Mouse (Mus musculus): Measurements from ENCODE around the gene Cog2. TPM values are rescaled to one million over a fixed set of nuclear protein-coding genes. Genes with fewer than 3 reads are reported as not detected.

Cog2 gene
- polyA plus RNA-seq, 1 experiment = not detected

- Histone ChIP-seq H3K4me3 (ENCODE audit: insufficient read depth, low read depth, low read length) (no peak overlapping the region), H3K27ac (ENCODE audit: insufficient read depth, low read depth, low read length) (peak overlapping the region; percentile 34), H3K4me1 (ENCODE audit: control insufficient read depth, insufficient read depth, low read length) (peaks cover 8% of the 10 kb centered on the region)
- no peak for TF ChIP-seq POLR2A (IDR thresholded peaks at IDR 0.05; ENCODE audit: insufficient read depth, low read depth, low read length)
- TF ChIP-seq CTCF (IDR thresholded peaks at IDR 0.05; ENCODE audit: insufficient read depth, low read depth, low read length) = no peak
- WGBS = 55% methylated on average over 8 of the region's 8 CpGs
Observed at GRCm38 (mm10) chr8:124507572-124508320, 12.8 kb upstream of the Cog2 start.

- TF ChIP-seq CTCF (IDR thresholded peaks at IDR 0.05; ENCODE audit: insufficient read depth, low read depth, low read length) (no peak), POLR2A (IDR thresholded peaks at IDR 0.05; ENCODE audit: insufficient read depth, low read depth, low read length) (no peak)
- no peak overlapping the region for H3K4me3 ChIP-seq (ENCODE audit: insufficient read depth, low read depth, low read length)
- peaks cover 8% of the 10 kb centered on the region for H3K4me1 ChIP-seq (ENCODE audit: control insufficient read depth, insufficient read depth, low read length)
- H3K27ac ChIP-seq (ENCODE audit: insufficient read depth, low read depth, low read length) = peak overlapping the region; percentile 34; the same call in 1 of the 2 replicates
- WGBS = 60% methylated on average over 6 of the region's 6 CpGs
Observed at GRCm38 (mm10) chr8:124508321-124508695, 12.3 kb upstream of the Cog2 start.

- TF ChIP-seq POLR2A (IDR thresholded peaks at IDR 0.05; ENCODE audit: insufficient read depth, low read depth, low read length) (no peak), CTCF (IDR thresholded peaks at IDR 0.05; ENCODE audit: insufficient read depth, low read depth, low read length) (no peak)
- peak overlapping the region; percentile 5; the same call in 1 of the 2 replicates for H3K27ac ChIP-seq (ENCODE audit: insufficient read depth, low read depth, low read length)
- H3K4me1 ChIP-seq (ENCODE audit: control insufficient read depth, insufficient read depth, low read length) = peaks cover 8% of the 10 kb centered on the region
- WGBS = 64% methylated on average over 3 of the region's 3 CpGs
- H3K4me3 ChIP-seq (ENCODE audit: insufficient read depth, low read depth, low read length) = no peak overlapping the region
Observed at GRCm38 (mm10) chr8:124509156-124509555, 11.4 kb upstream of the Cog2 start.

- WGBS = 54% methylated on average over 3 of the region's 3 CpGs
- Histone ChIP-seq H3K4me3 (ENCODE audit: insufficient read depth, low read depth, low read length) (no peak overlapping the region), H3K27ac (ENCODE audit: insufficient read depth, low read depth, low read length) (no peak overlapping the region), H3K4me1 (ENCODE audit: control insufficient read depth, insufficient read depth, low read length) (peaks cover 6% of the 10 kb centered on the region)
- TF ChIP-seq CTCF (IDR thresholded peaks at IDR 0.05; ENCODE audit: insufficient read depth, low read depth, low read length) = no peak
Observed at GRCm38 (mm10) chr8:124516039-124516438, 4.5 kb upstream of the Cog2 start.

- H3K4me1 ChIP-seq (ENCODE audit: control insufficient read depth, insufficient read depth, low read length) = peaks cover 6% of the 10 kb centered on the region
- TF ChIP-seq POLR2A (IDR thresholded peaks at IDR 0.05; ENCODE audit: insufficient read depth, low read depth, low read length) (no peak), CTCF (IDR thresholded peaks at IDR 0.05; ENCODE audit: insufficient read depth, low read depth, low read length) (no peak)
- H3K4me3 ChIP-seq (ENCODE audit: insufficient read depth, low read depth, low read length) = no peak overlapping the region
- no peak overlapping the region; the same call in 1 of the 2 replicates for H3K27ac ChIP-seq (ENCODE audit: insufficient read depth, low read depth, low read length)
- 46% methylated on average over 6 of the region's 6 CpGs for WGBS
Observed at GRCm38 (mm10) chr8:124516525-124516924, 4.0 kb upstream of the Cog2 start.

GRCm38 (mm10) chr8:124517142-124517541 lies 3.4 kb upstream of the Cog2 start:
- 53% methylated on average over 6 of the region's 6 CpGs for WGBS
- peaks cover 11% of the 10 kb centered on the region for H3K4me1 ChIP-seq (ENCODE audit: control insufficient read depth, insufficient read depth, low read length)
- TF ChIP-seq CTCF (IDR thresholded peaks at IDR 0.05; ENCODE audit: insufficient read depth, low read depth, low read length) (no peak), POLR2A (IDR thresholded peaks at IDR 0.05; ENCODE audit: insufficient read depth, low read depth, low read length) (no peak)
- no peak overlapping the region; the same call in 1 of the 2 replicates for H3K27ac ChIP-seq (ENCODE audit: insufficient read depth, low read depth, low read length)
- no peak overlapping the region for H3K4me3 ChIP-seq (ENCODE audit: insufficient read depth, low read depth, low read length)

- H3K27ac ChIP-seq (ENCODE audit: insufficient read depth, low read depth, low read length) = no peak overlapping the region
- peak overlapping the region; percentile 5; the same call in 1 of the 2 replicates for H3K4me3 ChIP-seq (ENCODE audit: insufficient read depth, low read depth, low read length)
- 89% methylated on average over 6 of the region's 6 CpGs for WGBS
Observed at GRCm38 (mm10) chr8:124521946-124522345, 1.4 kb downstream of the Cog2 start.

GRCm38 (mm10) chr8:124526261-124526660 lies 5.7 kb downstream of the Cog2 start:
- no peak for TF ChIP-seq CTCF (IDR thresholded peaks at IDR 0.05; ENCODE audit: insufficient read depth, low read depth, low read length)
- TF ChIP-seq POLR2A (IDR thresholded peaks at IDR 0.05; ENCODE audit: insufficient read depth, low read depth, low read length) = no peak
- no peak overlapping the region for H3K4me3 ChIP-seq (ENCODE audit: insufficient read depth, low read depth, low read length)
- H3K27ac ChIP-seq (ENCODE audit: insufficient read depth, low read depth, low read length) = no peak overlapping the region
- WGBS = 85% methylated on average over 11 of the region's 11 CpGs
- H3K4me1 ChIP-seq (ENCODE audit: control insufficient read depth, insufficient read depth, low read length) = peaks cover 32% of the 10 kb centered on the region

More at GRCm38 (mm10) chr8:124521946-124522345, 1.4 kb downstream of the Cog2 start:
- peaks cover 20% of the 10 kb centered on the region for H3K4me1 ChIP-seq (ENCODE audit: control insufficient read depth, insufficient read depth, low read length)
- TF ChIP-seq CTCF (IDR thresholded peaks at IDR 0.05; ENCODE audit: insufficient read depth, low read depth, low read length) (no peak), POLR2A (IDR thresholded peaks at IDR 0.05; ENCODE audit: insufficient read depth, low read depth, low read length) (no peak)

GRCm38 (mm10) chr8:124530076-124530475 lies 9.5 kb downstream of the Cog2 start:
- no peak for TF ChIP-seq CTCF (IDR thresholded peaks at IDR 0.05; ENCODE audit: insufficient read depth, low read depth, low read length)
- no peak for TF ChIP-seq POLR2A (IDR thresholded peaks at IDR 0.05; ENCODE audit: insufficient read depth, low read depth, low read length)
- H3K4me3 ChIP-seq (ENCODE audit: insufficient read depth, low read depth, low read length) = no peak overlapping the region
- peaks cover 19% of the 10 kb centered on the region for H3K4me1 ChIP-seq (ENCODE audit: control insufficient read depth, insufficient read depth, low read length)
- WGBS = 81% methylated on average over 14 of the region's 14 CpGs
- peak overlapping the region; percentile 7; the same call in 1 of the 2 replicates for H3K27ac ChIP-seq (ENCODE audit: insufficient read depth, low read depth, low read length)
